Mouse (Mus musculus) lung, adult 2 months (tissue): ENCODE data around the gene Gemin5. TPM values are rescaled to one million over a fixed set of nuclear protein-coding genes. Genes with fewer than 3 reads are reported as not detected.
A peak's percentile ranks its signal among the peaks of the same experiment; 100 is the strongest.
"Not testable (repeated sequence)": the region's sequence is repeated elsewhere in the genome, so short reads cannot be mapped to it uniquely, and the experiment has no call there.

ENCODE experiments used
- DNase-seq: peaks from one replicate; pipeline ENCODE4 v3.0.0; 2022
- H3K4me1 ChIP-seq: fragments of 200-500 bp; 2 replicates; pipeline ENCODE4 v1.6.1; 2011; ENCODE audit warnings: low read length; ENCODE audit not compliant: control insufficient read depth, insufficient read depth
- H3K4me3 ChIP-seq: fragments of 200-500 bp; replicated peaks from 2 replicates; pipeline ENCODE3; 2011; ENCODE audit warnings: low read depth, mild to moderate bottlenecking, control low read depth, low read length; ENCODE audit errors: extremely low read depth
- CTCF ChIP-seq: fragments of 200-500 bp; IDR thresholded peaks from 2 replicates; pipeline ENCODE4 v1.5.1; 2011; ENCODE audit warnings: mild to moderate bottlenecking, low read length, control low read depth; ENCODE audit not compliant: insufficient read depth
- POLR2A ChIP-seq: fragments of 200-500 bp; IDR thresholded peaks from 2 replicates; pipeline ENCODE4 v1.6.1; 2011; ENCODE audit warnings: low read depth, mild to moderate bottlenecking, control low read depth, low read length, borderline replicate concordance; ENCODE audit errors: extremely low read depth
- WGBS: fragments of 180-500 bp; shearing (Covaris S2); methylation state at CpG from one replicate; pipeline ENCODE4 v1.1.7; 2018; 5-methylcytosine and 5-hydroxymethylcytosine counted together
- polyA plus RNA-seq: library from polyadenylated mRNA; depleted of rRNA; stranded (reverse); fragments of >200 nt; gene quantifications from 2 replicates; pipeline ENCODE4 v1.2.3, GENCODE M21; 2012

Gemin5 gene
- polyA plus RNA-seq, 1 experiment = 5.7 TPM

DNA sequence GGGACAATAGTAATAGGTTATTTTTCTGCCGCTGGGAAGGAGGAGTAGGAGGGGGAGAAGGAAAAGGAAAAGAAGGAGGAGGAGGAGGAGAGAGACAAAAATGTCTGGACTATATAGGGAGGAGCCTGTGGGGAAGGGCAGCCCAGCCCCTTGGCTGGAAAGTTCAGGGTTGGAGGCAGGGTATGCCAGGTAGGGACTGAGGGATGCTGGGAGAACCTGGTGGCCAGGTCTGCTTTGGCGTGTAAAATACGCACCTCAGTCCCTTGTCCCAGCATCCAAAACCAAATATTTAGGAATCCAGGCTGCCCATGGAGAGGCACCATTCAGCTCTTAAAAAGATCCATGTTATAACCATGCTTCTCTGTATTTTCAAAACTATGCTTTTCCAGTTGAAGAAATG lies 66.2 kb downstream of the Gemin5 start:
- DNase-seq = no peak
- TF ChIP-seq POLR2A (no peak), CTCF (no peak)
- 62% methylated on average over 3 of the region's 3 CpGs for WGBS
- Histone ChIP-seq H3K4me1 (peaks cover 5% of the 10 kb centered on the region), H3K4me3 (no peak overlapping the region)

DNA sequence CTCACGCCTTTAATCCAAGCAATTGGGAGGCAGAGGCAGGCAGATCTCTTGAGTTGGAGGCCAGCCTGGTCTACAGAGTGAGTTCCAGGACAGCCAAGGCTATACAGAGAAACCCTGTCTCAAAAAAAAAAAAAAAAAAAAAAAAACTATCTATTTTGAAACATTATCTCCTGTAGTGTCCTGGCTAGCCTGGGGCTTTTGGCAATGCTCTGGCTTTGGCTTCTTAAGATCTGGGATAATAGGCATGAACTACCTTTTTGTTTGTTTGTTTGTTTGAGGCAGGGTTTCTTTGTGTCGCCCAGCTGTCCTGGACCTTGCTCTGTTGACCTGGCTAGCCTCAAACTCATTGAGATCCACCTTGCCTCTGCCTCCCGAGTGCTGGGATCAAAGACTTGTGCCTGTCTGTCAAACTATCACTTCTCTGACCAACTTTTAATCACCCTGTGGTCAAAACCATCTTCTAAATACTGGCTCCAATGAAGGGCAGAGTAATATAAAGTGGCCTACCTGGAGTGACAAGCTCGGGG lies 67.1 kb downstream of the Gemin5 start:
- DNase-seq = no peak
- WGBS = 84% methylated on average over 4 of the region's 4 CpGs
- Histone ChIP-seq H3K4me3 (no peak overlapping the region), H3K4me1 (peaks cover 5% of the 10 kb centered on the region)
- no peak for TF ChIP-seq POLR2A
- TF ChIP-seq CTCF = no peak

DNA sequence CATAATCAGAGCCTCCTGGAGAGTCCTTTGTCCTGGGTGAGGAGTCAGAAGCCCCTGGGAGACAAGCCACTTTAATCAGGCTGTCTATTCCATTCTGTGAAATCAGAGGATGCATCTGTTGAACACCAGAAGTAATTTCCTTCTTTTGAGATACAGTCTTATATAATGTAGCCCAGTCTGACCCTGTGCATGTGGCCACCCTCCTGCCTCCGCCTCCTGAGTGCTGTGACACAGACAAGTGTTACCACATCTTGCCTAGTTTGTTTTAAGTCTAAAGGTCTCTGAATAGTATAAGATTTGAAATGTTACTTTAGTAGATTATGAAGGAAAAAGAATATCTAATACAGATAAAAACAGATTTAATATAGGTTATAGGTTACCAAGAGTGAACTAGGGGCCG lies 68.3 kb downstream of the Gemin5 start:
- TF ChIP-seq CTCF (no peak), POLR2A (no peak)
- no peak for DNase-seq
- peaks cover 5% of the 10 kb centered on the region for H3K4me1 ChIP-seq
- WGBS = 87% methylated on average over 2 of the region's 2 CpGs
- no peak overlapping the region for H3K4me3 ChIP-seq

DNA sequence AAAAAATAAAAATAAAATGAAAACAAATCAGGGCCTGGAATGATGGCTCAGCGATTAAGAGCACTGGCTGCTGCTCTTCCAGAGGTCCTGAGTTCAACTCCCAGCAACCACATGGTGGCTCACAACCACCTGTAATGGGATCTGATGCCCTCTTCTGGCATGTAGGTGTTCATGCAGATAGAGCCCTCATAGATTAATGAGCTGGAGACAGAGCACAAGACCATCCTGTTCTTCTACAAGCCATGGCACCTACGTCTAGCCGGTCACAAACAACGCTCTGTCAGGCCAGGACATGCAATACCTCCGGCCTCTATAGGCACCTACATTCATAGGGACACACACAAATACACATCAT lies 70.0 kb downstream of the Gemin5 start:
- DNase-seq, H3K4me1 ChIP-seq, H3K4me3 ChIP-seq: not testable (repeated sequence)
- 0 out of 2 replicates have a peak, but pooled peaks have one; percentile 6 for TF ChIP-seq CTCF
- WGBS = 73% methylated on average over 5 of the region's 5 CpGs

DNA sequence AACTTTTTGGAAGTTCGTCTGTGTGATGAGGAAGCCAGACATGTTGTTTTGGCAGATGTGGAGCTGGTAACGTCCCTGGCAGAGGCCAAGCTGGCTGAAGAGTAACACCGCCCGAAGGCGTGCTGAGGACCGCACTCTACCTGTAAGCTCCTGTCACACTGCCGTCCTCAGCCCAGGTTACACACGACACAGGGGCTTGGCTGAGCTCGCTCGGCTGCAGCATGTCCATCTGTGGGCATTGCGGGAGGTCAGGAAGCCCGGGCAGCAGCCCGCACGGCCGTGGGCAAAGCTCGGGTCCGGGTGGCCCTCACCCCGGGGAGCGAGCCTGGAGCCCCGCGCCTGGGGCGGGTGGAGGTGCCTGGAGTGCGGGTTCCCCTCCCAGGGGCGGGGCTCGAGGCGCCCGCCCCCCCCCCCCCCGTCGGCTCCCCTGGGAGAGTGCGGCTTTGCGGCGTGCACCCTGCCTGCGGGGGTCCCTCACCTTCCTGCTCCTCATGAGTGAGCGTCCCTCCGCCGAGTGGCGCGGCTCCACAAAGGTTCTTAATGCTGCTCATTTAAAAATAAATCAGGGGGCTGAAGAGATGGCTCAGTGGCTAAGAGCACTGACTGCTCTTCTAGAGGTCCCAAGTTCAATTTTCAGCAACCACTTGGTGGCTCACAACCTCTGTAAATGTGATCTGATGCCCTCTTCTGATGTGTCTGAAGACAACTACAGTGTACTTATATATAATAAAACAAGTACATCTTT lies 70.5 kb downstream of the Gemin5 start:
- WGBS = 2% methylated on average over 33 of the region's 38 CpGs
- TF ChIP-seq POLR2A = no peak
- no peak for TF ChIP-seq CTCF
- peak; percentile 42 for DNase-seq
- peak overlapping the region; percentile 68 for H3K4me3 ChIP-seq
- 0 out of 2 replicates have a peak, but pooled peaks cover 2% of the 10 kb centered on the region for H3K4me1 ChIP-seq

DNA sequence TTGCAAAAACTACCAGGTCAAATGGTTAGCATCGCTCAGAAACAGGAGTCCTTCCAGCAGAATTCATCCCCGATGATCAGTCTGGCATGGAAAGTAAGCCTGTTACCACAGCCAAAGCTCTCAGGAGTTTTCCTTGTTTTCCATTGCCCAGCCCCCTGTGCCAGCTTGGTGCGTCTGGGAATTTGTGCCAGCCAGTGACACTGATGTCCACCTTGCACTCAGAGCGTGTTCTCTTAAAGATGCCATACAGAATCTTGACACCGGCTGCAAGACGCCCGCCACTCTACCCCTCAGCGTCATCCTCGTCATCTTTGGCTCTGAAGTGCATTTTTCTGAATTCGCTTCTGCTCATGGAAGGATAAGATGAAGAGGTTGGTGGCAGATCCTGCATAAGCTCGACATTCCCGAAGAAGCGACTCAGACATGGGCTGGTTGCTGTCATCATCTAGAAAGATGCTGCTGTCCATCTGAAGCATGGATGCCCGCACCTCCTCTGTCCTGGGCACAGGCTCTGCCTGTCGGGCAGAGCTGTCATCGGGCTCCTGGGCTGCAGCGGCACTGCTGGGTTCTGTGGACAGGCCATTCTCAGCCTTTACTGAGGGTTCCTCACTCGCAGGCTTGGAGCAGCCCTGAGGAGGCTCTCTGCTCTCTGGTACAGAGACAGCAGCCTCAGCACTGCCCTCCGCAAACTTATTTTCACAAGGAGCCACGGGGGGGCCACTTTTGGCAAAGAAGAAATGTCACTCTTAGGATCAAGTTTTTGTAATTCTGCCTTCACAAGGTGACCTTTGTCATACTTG lies 71.3 kb downstream of the Gemin5 start:
- WGBS = 45% methylated on average over 20 of the region's 20 CpGs
- Histone ChIP-seq H3K4me1 (peaks cover 6% of the 10 kb centered on the region; the same call in 1 of the 2 replicates), H3K4me3 (no peak overlapping the region)
- peak; percentile 13 for DNase-seq
- TF ChIP-seq CTCF (no peak), POLR2A (no peak)

DNA sequence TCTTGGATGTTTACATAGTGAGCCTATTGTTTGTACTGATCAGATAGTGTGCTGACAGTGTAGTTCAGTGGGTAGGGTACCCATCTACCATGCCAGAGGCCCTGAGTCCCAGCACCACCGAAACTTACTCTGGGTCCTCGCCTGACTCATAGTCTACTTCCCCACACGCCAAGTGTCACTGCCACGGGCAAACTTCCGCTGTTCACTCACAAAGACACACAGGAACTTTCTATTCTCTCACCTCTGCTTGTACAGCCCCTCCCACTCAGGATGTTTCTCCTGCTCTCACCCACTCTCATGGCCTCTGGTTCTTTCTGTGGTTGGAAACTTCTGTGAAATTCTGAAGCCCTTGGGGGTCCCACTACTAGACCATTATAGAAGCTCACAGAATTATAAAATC lies 72.2 kb downstream of the Gemin5 start:
- Histone ChIP-seq H3K4me1 (peaks cover 6% of the 10 kb centered on the region; the same call in 1 of the 2 replicates), H3K4me3 (no peak overlapping the region)
- no peak for TF ChIP-seq CTCF
- 32% methylated on average over 5 of the region's 5 CpGs for WGBS
- DNase-seq = no peak

DNA sequence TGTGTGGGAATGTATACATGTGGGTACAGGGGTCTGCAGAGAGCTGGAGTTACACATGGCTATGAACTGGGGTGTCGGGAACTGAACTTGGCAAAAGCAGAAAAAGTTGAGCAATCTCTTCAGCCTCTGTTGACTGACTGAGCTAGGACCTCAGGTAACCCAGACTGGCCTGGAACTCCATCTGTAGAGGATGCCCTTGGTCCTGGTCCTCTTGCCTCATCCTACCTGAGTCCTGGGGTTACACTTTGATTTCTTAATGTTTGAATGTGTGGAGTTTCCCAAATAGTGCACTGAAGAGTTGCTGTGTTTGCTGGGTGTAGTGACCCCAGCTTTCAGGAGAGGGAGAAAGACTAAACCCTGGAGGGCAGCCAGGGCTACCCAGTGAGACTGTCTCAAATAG lies 72.8 kb downstream of the Gemin5 start:
- TF ChIP-seq CTCF (no peak), POLR2A (no peak)
- no peak overlapping the region for H3K4me3 ChIP-seq
- no peak for DNase-seq
- 79% methylated on average over 1 of the region's 1 CpGs for WGBS
- peaks cover 6% of the 10 kb centered on the region; the same call in 1 of the 2 replicates for H3K4me1 ChIP-seq

DNA sequence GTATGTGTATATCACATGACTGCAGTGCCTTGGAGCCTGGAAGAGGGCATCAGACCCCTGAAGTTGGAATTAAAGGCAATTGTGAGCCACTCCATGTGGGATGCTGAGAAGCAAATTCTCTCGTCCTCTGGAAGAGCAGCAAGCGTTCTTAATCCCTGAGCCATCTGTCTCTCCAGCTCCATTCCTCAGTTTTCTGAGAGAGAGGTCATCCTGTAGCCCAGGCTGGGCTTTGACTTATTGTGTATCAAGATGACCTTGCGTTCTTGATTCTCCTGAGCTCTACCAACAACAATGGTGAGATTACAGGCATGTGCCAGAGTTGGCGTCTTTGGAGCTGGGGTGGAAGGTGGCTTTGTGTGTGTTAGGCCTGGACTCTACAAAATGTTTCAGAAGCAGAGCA lies 73.6 kb downstream of the Gemin5 start:
- no peak for DNase-seq
- Histone ChIP-seq H3K4me1 (peaks cover 6% of the 10 kb centered on the region; the same call in 1 of the 2 replicates), H3K4me3 (no peak overlapping the region)
- TF ChIP-seq CTCF = no peak
- TF ChIP-seq POLR2A = no peak
- WGBS = 90% methylated on average over 4 of the region's 4 CpGs
